Mouse (Mus musculus) CD4-positive, CD25-positive, alpha-beta regulatory T cell, adult 2 months (primary cell): ENCODE measurements around the gene Me1.
"Not testable (repeated sequence)": the region's sequence is repeated elsewhere in the genome, so short reads cannot be mapped to it uniquely, and the experiment has no call there.

Experiments used
- DNase-seq: peaks from one replicate; pipeline ENCODE4 v3.0.0-alpha.2; 2012; ENCODE audit warnings: low read depth, low spot score

Me1 gene

DNA sequence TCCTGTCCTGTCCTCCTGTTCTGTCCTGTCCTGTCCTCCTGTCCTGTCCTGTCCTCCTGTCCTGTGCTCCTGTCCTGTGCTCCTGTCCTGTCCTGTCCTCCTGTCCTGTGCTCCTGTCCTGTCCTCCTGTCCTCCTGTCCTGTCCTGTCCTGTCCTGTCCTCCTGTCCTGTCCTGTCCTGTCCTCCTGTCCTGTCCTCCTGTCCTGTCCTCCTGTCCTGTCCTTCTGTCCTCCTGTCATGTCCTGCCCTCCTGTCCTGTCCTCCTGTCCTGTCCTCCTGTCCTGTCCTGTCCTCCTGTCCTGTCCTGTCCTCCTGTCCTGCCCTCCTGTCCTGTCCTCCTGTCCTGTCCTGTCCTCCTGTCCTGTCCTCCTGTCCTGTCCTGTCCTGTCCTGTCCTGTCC lies 98.8 kb downstream of the Me1 start:
- not testable (repeated sequence) for DNase-seq

DNA sequence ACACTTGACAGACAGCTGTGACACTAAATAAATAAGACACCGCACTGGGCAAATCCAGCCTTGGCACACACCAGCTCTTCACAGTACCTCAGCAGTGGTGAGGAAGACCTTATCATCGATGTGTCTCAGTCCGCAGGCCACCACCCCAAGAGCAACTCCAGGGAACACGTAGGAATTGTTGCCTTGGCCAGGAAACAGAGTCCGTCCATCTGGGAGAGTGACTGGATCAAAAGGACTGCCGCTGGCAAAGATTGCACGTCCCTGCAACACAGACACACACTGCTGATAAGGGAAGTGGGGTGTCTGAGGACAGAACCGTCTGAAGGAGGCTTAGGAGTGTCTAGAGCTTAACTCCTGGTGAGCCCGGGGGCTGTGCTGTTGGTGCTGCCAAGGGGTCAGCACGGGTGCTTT lies 101.4 kb downstream of the Me1 start:
- not testable (repeated sequence) for DNase-seq

DNA sequence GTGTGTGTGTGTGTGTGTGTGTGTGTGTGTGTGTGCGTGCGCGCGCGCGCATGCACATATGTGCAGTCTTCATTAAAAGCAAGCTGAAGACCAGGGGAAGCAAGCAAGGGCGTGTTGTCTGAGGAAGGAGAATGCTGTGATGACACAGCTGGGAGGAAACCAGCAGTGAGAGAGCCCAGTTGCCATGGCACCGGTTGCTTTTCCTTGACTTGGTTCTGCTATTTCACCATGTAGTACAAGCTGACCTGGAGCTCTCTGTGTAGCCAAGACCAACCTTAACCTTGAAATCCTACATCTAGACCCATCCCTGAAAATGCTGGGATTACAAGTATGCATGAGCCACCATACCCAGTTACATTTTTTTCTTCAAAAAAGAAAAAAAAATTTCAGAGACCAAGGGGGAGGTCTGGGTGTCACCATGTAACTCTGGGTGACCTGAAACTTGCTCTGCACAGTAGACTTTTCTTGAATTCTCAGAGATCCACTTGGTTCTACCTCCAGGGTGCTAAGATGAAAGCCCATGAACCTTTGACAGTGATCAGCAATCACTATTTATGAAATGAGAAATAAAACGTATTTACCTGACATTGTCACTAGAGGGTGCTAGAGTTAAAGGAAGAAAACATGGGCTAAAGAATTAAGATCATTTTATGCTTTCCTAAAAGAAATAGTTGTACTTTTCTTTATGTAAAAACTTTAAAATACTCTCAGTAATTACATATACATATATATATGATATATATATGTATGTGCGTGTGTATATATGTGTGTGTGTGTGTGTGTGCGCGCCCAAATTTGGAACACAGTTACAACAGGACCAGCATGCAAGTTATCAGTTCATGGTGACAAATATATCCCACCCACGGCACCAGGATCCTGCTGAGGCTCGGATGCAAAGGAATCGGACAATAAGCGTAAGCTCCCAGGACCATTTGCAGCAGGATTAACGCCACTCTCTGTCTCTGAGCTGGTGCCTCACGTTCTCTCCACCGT lies 102.8 kb downstream of the Me1 start:
- DNase-seq: peak; percentile 54

DNA sequence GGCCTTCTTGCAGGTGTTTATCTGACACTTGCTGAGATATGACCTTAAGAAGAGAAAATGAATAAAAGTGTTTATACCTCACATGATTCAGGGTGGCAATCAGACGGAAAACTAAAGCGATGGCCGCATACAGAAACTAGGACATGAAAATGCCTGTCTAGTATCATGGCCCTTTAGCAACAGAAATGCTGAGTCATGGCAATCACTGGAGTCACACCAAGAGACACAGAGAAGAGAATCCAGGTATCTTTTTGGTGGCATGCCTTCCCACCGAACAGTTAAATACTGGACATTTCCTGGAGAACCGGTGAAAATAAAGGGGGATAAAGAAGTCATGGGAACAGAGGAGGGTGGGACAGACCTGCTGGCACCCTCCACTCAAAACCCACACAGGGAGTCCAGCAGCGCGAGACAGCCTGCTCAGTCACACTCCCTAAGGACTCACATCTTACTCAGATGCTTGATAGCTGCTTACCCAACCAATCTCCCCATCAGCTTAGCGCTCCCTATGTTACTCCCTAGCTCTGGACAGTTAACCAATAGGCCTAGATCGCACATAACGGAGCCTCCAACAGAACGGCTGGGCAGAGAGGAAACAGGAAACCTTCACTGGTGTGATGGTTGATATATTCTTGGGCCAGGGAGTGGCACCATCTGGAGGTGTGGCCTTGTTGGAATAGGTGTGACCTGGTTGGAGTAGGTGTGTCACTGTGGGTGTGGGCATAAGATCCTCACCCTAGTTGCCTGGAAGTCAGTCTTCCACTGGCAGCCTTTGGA lies 108.5 kb downstream of the Me1 start:
- DNase-seq: no peak

DNA sequence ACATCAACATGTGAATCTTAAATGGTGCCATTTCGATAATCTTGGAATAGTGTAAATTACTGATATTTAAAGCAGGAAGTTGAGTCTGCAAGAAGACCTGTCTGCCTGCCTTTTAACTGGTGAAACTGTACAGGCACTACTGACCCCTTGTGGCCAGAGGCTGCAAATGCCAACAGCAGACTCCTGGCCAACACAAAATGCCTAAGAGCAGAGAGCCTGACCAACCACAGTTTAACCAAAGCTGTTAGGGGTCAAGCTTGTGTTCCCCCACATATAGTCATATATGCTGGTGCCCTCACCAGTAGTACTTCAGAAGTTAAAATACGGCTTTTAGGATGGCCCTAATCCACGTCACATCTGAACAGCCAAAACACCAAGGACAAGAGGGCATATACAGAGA lies 112.0 kb downstream of the Me1 start:
- DNase-seq: peak; percentile 85

DNA sequence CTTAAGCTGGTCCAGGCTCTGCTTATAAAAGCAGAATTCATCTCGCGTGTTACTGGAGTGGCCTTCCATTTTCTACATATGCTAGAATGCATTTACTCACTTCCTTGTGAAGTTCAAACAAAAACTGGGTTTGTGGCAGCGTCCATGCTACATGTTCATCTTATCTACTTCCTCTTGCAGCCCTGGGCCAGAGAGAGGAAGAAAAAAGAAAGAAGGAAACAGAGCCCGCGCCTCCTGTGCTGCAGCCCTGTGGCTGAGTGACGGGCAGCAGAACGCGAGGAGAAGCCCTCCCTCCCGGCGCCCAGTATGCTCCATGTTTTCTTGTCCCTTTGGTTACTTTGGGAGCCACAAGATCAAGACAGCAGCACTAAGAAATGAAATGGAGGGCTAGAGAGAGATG lies 116.1 kb downstream of the Me1 start:
- no peak for DNase-seq

DNA sequence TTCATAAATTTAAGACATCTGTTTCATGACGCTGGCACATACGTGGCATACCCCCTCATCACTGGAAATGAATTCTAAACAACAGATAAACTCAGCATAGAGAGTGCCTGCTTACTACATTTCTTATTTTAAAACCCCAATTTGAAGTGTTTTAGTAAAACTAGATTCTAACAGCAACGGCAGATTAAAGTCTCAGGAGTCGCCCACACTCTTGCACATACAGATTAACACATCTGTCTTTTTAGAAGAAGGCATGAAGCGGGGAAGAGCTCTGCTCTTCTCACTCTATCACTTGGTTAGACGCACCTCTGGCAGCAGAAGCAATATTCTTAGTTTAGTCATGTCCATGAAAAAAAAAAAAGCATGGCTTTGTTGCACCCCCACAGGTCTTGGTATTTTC lies 120.6 kb downstream of the Me1 start:
- no peak for DNase-seq

DNA sequence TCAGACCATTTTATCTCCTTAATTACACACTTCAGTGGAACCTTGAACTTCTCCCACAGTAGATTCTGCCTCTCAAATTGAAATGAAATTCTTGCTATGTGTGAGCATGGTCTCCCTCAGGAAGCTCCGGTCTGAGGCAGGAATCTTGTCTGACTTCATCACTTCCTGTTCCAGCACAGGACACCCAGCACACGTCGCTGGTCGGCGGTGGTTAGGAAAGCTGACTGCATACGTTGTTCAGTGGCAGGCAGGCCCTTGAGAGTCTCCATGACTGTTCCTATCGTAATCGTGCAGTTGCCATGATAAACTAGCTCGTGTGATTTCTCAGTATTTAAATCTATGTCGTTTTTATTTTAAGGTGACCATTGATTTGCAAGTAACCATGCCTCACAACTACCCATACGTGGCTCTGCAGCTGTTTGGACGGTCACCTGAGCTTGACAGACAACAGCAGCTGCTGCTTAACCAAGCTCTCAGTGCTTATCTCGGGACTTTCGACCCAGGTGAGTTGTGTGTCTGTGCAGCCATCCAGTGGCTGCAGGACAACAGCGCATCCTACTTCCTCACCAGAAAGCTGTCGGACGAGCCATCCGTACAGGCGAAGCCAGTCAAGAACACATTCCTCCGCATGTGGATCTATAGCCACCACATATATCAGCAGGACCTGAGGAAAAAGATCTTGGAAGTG lies 122.0 kb downstream of the Me1 start:
- DNase-seq: no peak

DNA sequence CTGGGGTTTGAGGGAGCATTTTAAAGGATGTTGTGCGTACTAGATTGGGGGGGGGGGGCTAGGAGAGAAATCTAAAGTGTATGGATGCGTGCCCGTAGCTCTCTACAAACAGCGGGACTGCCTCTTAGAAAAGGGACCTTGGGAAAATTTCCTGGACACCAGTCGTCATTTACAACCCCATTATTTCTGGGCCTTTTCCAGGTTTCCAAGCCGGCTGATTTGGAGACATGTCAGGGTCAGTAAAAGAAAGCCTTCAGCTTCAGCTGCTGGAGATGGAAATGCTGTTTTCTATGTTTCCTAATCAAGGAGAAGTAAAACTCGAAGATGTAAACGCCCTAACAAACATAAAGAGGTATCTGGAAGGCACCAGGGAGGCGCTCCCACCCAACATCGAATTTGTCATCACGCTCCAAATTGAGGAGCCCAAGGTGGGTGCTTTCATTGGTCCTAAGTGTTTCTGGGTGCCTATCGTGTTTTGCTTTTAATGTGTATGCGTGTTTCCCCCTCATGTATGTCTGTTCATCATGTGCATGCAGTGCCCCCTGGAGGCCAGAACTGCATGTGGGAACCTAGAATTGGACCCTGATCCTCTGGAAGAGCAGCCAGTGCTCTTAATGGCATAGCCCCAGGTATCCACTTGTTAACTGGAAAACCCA lies 123.0 kb downstream of the Me1 start:
- DNase-seq: peak; percentile 92

DNA sequence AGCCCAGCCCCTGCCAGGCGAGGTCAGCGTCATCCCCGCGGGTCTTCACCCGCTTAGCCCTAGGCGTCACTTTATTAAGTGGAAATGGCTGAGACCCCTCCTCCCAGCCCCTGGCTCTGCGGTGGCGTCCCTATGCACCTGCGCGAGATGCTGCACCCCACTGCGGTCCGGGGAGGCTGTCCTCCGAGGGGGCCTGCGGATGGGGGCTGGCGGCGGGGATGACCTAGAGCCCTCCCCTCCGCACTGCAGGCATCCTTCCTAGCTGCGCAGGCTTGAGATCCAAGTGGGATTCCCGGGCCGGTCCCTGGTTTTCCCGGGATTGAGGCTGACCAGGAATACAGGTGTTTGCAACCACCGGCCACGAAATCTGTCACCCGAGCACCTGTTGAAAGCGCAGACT lies 123.6 kb downstream of the Me1 start:
- DNase-seq: no peak

DNA sequence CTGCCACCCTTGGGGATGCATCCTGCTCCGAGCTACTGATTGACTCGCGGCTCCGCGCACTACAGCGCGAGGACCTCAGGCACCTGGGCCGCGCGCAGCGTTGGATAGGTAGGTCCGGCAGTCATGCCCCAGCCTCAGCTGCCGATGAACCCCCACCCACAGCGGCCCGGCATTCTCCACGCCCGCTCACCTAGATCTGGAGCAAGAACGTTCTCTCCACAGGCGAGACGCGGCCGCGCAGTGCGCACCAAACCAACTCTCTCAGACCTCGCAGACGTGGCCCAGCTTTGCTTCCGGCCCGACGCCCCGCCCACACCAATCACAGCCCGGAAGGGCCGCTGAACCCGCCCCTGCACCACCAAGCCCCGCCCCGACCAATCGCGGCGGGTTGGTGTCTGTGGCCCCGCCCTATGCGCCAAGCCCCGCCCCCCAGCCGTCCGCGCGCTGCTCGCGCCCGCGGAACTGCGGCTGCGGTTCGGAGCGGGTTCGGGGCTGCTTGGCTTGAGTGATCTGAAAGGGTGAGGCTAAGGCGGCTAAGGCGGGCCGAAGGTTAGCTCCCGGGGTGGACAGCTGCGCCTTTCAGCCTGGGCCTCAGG lies 124.1 kb downstream of the Me1 start, which contains the start of the genes Pgm3 and Rwdd2a:
TSS of gene Pgm3 (minus strand) at position 303 of the 596 bp plus-strand sequence.
TSS of gene Rwdd2a (plus strand) at position 452 of the 596 bp plus-strand sequence.
- DNase-seq: peak; percentile 98

DNA sequence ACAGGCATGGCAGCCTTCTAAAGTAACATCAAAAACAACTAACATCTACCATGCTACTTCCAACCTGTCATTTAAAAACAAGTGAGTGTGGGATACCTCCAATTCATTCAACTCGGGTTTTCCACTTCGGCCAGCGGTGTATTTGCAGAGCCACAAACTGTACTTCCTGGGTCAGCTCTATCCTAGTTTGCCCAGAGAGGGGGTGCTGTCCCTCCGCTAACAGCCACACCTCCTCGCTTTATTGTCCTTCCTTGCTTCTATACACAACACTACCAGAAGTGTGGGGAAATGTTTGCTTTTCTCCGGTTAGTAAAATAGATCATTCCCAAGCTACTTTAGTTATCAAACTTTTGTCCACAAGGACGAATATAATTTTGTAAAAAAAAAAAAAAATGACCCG lies 124.8 kb downstream of the Me1 start:
- no peak for DNase-seq

DNA sequence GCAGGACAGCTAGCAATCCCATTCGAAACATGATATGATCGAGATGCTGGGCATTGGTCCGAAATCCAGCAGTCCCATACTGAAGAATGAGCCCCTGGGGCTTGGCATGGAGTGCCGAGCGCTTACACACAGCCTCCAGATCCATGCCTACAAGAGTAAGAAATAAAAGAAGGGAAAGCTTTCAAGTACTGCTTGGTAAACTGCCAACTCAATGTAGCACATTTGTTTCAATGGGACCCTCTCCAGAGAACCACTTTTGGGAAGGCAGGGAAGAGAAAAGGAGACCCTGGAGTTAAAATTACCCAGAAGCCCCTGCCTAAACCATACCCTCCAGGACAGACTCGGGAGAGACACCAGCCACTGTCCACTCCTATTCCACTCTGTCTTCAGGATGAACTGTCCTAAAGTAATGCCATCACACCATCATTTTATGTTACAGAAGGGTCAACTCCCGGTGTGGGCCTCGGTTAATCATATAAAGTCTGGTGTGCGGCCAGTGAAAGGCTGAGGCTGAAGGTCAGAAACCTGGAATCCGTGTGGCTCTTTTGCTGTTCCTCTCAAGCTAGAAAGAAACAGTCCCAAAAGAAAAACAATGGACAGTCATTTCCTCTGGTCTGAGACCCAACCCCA lies 125.4 kb downstream of the Me1 start:
- DNase-seq: no peak

DNA sequence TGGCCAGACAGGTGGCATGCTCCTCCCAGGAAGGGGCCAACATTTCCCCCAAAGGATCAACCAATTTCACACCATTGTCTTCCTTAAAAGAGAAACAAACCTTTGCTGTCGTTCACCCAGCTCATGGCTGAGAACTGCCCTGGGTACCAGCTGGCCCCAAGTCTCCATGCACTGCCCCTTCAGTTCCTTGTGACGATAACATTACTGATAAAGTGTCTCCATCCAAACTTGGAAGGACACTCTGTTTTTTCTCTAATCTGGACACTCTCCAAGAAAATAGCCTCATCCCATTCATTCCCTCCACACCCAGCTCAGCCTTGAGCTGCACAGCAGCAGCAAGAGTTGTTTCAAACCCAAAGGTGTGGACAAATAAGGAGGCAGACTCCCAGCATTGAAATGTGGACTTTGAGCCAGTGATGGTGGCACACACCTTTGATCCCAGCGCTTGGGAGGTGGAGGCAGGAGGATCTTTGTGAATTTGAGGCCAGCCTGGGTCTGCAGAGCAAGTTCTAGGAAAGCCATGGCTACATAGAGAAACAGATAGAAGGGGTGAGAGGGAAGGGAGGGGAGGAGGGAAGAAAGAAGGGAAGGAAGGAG lies 126.3 kb downstream of the Me1 start:
- no peak for DNase-seq

DNA sequence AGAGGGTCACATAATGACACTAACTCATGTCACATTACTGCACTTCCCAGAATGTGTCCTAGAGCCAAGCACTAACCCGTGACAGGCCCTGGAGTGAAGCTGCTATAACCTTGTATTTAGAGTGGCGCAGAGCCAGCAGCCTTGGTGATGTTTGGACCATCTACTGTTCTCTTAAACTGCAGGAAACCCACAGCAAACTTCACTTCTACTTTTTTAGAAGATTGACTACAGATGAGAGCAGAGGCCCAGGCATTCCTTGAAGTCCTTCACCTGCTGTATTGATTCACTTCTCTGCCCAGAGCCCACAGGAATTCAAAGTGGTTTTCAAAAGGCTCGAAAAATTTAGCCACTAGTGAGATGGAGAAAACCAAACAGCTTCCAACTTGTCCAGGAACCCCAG lies 135.2 kb downstream of the Me1 start:
- no peak for DNase-seq

DNA sequence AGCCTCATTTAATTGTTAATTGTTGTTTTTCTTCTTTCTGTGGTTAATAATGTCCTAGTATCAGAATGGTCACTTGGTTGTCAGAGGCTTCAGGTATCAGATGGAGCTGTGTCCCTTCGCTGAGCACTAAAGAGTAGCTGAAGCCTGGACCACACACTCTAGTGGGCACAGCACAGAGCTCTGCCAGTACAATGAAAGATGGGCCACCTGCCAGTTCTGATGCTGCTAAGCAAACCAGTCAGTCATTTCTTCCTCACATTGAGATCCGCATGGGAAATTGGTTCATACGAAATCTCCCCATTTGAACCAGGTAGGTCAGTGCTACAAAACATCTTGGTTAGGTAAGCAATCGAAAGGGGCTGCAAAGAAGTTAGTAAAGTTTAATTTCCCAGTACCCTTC lies 141.1 kb downstream of the Me1 start:
- DNase-seq: no peak

DNA sequence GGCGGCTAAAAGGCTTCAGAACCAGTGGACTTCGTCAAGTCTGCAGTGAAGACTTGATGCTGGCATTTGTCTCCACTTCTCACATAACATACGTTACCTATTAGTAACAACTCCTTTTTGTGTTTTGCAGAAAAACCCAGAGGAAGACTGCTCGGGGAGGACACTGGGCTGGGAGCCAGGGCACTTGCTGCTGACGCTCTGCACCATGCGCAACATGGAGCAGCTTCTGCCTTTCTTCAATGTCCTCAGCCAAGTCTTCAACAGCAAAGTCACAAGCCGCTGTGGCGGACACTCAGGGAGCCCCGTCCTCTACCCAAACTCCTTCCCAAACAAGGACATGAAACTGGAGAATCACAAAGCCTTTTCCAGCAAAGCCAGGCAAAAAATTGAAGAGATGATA lies 141.9 kb downstream of the Me1 start:
- DNase-seq: no peak

DNA sequence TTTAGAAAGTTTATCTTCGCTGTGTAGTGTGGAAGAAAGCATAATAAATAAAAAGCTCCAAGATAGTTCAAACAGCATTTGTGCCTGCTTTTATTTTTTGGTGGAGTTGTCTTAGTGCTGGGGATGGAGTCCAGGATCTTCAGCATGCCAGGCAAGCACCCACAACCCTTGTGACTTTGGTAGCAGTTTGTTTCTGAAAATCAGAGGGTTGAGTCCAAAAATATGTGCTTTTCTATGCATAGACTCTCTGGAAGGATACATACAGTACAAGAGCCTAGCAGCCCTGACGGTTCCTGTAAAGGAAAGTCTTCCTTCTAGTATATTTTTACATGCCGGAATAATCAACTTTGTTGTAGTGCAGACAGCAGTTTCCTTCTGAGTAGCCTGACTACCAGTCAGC lies 145.0 kb downstream of the Me1 start:
- no peak for DNase-seq

DNA sequence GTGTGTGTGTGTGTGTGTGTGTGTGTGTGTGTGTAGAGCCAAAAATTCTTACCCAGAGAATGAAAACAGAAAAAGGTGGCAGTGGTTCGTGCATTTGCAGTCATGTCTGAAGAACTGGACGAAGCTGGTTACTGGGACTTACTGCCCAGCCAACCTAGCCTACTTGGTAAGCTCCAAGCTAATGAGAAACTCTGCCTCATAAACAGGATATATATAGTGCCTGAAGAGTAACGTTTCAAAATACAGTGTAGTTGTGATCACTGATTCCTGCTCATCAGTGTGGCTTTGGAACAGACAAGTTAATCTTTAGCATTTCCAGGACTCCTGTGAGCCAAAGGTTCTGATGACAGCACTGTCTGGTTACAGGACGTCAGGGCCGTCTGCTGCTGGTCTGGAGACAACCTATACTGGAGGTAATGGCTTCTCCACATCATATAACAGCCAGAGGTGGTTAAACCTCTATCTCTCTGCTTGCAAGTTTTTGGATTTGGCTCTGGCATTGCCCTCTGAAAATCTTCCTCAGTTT lies 146.1 kb downstream of the Me1 start:
- DNase-seq: no peak

DNA sequence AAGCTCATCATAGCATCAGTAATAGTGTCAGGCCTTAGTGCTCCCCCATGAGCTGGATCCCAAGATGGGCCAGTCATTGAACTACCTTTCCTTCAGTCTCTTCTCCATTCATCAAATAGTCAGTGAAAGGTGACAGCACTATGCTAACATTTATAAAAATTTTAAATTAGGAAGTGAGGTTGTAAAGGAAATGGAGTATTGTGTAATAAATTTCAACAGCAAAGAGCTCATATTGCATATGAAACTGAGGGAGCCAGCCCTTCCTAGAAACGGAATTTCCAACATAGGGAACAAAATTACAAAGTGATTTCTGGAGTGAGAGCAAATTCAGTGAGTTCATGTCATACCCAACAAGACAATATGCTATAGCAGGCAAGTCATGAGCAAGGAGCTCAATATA lies 151.2 kb downstream of the Me1 start:
- no peak for DNase-seq
